Mouse (Mus musculus): ENCODE results near the gene Vdac2. TPM values are rescaled to one million over a fixed set of nuclear protein-coding genes. Genes with fewer than 3 reads are reported as not detected.

Vdac2 gene
- total RNA-seq (2021), result 100 to 1,000 TPM; 298 to 320 TPM
- long read RNA-seq, experiment 1, transcript Vdac2-201 (10 exons, 1,954 nt), result major isoform, 304 of 320 reads
- long read RNA-seq, experiment 1, partial matches to known transcripts, result 4 of 320 reads
- long read RNA-seq, experiment 1, other reads (novel, unspliced or antisense), result 10 of 320 reads
- long read RNA-seq, experiment 2, transcript Vdac2-201 (10 exons, 1,954 nt), result major isoform, 335 of 354 reads
- long read RNA-seq, experiment 2, partial matches to known transcripts, result 7 of 354 reads
- long read RNA-seq, experiment 2, other reads (novel, unspliced or antisense), result 10 of 354 reads

GRCm38 (mm10) chr14:21824938-21825337 is at the start of gene Vdac2:
Vdac2 (plus strand) TSS chr14:21825238.
- intact Hi-C loops (cut with DNase I; ENCODE audit: low total_unique reads), result no loop called here
- no peak for DNase-seq

DNA sequence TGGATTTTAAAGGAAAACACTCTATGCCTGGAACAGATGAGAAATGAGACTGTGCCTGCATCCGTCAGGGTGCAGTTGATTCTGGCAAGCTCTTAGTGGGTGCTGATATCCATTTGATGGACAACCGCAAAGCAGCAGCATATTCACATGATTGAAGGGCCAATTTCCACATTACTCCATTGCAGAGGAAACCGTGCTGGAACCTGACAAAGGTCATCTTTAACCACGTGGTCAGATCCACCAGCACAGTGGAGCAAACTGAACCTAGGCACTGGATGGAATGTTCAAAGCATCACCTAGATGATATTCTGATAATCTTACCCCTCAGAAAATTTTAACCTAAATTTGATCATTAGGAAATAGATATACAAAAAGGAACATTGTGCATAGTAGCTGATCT is 48.8 kb upstream of the Vdac2 start:
- intact Hi-C loops (cut with DNase I; ENCODE audit: low total_unique reads), result no loop called here
- DNase-seq, result no peak

DNA sequence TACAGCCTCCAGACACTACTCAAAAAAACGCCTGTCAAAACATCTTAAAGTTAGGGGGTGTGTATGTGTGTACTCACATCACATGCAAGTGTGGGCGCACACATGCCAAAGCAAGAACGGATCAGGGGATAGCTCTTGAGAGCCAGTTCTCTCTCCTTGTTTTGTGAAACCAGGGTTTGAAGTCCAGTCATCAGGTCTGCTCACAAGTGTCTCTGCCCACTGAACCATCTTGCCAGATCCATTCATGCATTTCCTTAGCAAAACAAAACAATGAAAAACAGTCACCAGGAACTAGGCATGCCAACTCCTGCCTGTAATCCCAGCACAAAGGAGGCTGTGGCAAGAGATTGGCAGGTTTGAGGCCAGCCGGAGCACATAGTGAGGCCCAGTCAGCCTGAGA is 38.5 kb upstream of the Vdac2 start:
- DNase-seq, result no peak
- intact Hi-C loops (cut with DNase I; ENCODE audit: low total_unique reads), result no loop called here

DNA sequence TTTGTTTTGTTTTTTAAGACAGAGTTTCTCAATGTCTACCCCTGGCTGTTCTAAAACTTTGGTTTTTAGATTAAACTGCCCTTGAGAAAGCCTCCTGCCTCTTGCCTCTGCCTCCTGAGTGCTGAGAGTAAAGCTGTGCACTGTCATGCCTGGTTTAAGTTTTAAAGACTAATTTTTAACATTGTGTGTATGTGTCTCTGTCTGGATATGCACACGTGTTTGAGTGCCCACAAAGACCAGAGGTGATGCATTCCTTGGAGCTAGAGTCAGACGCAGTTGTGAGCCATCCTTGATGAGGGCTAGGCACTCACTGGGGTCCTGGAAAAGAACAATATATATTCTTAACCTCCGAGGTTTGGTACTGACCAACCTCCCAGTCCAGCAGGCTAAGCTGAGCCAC is 37.7 kb upstream of the Vdac2 start:
- DNase-seq, result no peak
- intact Hi-C loops (cut with DNase I; ENCODE audit: low total_unique reads), result no loop called here

DNA sequence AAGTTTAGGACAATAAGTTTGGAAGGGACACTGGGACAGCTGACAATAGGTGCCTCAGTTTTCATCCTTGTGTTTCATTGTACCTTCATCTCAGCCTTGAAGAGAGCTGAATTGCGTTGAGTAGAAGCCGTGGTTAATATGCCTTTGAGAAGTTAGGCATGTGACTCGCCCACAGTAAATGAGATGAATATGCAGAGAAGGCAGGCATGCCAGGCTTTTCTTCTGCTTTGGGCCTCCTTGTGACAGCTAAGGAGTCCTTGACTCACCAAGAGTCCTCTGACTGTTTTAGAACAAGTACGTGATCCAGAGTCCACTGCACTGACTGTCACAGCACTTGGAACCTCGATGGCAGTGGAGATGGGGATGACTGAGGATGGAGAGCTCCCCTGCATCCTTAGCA is 36.9 kb upstream of the Vdac2 start:
- no peak for DNase-seq
- intact Hi-C loops (cut with DNase I; ENCODE audit: low total_unique reads), result no loop called here

GRCm38 (mm10) chr14:21790585-21791251 is 34.3 kb upstream of the Vdac2 start:
- intact Hi-C loops (cut with DNase I; ENCODE audit: low total_unique reads), result no loop called here

GRCm38 (mm10) chr14:21791722-21792121 is 33.3 kb upstream of the Vdac2 start:
- DNase-seq, result no peak
- intact Hi-C loops (cut with DNase I; ENCODE audit: low total_unique reads), result no loop called here

More at GRCm38 (mm10) chr14:21790585-21791251, 34.3 kb upstream of the Vdac2 start:
- no peak for DNase-seq

DNA sequence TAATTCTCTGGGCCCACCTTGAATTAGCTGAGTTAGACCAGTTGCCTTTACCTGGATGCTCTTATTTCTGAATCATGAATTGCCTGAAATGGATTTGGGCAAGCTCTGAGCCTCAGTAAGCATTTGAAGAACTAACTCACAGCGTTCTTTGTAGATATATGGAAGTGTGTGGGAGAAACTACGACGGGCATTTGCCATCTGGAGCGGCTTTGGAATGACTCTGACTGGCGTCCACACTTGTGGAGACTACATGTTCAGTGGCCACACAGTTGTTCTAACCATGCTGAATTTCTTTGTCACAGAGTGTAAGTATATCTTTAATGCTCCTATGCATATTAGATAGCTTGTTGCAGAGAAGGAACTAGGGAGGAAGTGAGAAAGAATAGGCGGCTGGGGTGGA is 32.8 kb upstream of the Vdac2 start:
- intact Hi-C loops (cut with DNase I; ENCODE audit: low total_unique reads), result no loop called here
- no peak for DNase-seq

DNA sequence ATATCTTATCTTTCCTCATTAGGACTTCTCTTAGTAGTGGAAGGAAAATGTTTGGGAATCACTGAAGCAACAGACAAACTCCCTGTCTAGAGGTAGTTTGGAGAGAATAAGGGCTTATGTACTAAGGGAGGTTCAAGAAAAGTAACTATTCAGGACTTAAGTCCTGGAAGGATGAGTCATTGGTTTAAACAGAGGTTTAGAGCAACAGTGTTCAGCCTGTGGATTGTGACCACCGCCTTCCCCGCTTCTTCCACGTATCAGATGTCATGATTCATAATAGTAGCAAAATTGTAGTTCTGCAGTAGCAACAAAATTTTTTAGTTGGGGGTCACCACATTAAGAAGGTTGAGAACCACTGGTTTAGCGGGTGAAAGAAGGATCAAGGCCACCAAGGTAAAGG is 24.4 kb upstream of the Vdac2 start:
- intact Hi-C loops (cut with DNase I; ENCODE audit: low total_unique reads), result no loop called here
- no peak for DNase-seq

- no peak for DNase-seq
- intact Hi-C loops (cut with DNase I; ENCODE audit: low total_unique reads), result no loop called here
Measured at GRCm38 (mm10) chr14:21801624-21802023, 23.4 kb upstream of the Vdac2 start.

DNA sequence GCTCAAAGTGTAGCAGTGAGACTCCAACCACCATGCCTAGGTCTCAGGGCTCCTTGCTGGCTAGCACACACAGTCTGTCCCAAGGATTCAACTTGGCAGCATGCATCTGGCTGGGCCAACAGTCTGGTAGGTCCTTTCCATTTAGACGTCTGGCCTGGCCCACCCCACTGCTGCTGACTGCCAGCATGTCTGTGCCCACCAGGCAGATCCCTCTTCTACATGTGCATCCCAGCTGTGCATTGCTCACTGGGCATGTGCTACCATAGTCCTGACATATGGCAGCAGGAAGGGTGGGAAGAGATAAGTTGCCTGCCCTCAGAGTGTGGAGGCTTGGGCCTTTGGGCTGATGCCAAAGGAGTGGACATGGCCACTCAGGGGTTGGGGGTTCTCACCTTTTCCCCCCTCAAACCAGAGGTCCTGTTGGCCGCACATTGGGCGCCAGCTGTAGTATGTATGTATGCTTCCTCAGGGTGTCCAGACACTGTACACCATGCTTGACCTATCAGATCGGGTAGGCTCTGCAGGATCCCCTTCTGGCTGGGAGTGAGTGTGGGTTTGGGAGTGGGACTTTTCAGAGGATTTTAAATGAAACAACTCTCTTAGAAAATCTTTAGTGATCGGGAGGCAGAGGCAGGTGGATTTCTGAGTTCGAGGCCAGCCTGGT is 22.4 kb upstream of the Vdac2 start:
- no peak for DNase-seq
- intact Hi-C loops (cut with DNase I; ENCODE audit: low total_unique reads), result no loop called here

DNA sequence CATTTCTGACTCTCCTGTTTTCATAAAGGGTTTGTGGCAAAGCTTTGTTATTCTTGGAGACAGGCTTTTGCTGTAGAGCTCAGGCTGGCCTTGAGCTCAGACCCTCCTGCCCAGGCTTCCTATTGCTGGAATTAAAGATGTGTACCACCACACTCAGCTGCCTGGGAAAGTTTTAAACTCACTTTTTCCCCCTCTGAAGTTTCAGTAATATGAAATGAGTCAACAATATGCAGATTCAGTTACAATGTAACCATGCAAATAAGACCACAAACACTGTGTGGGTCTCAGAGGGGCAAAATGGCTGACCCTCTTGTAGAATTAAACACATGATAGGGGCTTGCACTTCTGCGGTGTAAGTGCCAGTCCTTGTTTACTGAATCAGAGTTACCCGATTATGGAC is 18.8 kb upstream of the Vdac2 start:
- DNase-seq, result no peak
- intact Hi-C loops (cut with DNase I; ENCODE audit: low total_unique reads), result no loop called here

DNA sequence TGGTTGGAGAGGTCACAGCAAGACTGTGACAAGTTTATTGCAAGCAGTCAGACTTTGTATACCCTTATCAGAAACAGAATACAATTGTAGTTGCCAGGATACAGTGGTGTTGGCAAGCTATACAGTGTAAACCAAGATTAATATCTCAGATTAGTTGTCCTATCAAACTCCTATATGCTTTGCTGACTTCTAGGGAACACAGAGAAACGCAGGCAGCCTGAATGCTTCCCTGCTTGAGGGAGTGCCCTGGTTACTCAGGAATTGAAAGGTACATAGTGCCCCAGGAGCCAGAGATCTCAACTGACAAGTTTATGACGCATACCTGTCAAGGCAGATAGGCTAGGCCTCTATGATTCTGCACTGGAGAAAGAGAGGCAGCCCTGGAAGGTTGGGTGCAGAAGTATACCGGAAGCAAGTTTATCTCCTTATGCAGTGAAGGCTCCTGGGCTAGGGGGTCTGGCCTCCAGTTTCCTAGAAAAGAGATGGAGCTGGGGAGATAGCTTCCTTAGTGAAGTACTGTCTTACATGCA is 18.3 kb upstream of the Vdac2 start:
- intact Hi-C loops (cut with DNase I; ENCODE audit: low total_unique reads), result no loop called here
- no peak for DNase-seq

DNA sequence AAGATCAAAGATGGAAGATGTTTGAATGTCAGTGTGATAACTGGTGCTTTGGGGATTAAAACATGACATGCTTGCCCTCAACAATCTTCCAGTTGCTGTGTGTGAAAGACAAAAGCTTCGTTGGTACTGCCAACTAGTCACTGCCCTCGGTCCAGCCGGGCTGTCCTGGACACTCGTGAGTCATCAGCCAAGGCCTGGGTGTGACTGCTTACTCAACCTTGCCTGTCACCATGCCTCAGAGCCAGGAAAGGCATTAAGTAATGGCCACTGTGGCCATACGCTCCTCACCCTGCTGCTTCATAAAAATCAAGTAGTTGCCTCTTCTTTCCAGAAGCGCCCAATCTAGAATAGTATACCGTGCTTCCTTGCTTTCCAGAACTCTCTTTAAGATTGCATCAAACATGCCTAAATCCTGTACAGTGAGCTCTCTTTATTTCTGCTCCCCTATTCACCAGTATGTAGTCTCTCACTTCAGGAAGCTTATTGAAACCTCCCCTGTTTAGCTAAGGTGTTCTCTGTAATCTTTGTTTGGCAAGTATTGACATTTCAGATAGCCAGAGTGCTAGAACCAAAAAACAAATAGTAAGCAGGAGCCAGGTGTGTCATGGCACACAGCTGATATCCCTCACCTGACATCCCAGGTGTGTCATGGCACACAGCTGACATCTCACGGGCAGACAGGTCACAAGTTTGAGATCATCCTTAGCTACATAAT is 16.7 kb upstream of the Vdac2 start:
- DNase-seq, result no peak
- intact Hi-C loops (cut with DNase I; ENCODE audit: low total_unique reads), result no loop called here

DNA sequence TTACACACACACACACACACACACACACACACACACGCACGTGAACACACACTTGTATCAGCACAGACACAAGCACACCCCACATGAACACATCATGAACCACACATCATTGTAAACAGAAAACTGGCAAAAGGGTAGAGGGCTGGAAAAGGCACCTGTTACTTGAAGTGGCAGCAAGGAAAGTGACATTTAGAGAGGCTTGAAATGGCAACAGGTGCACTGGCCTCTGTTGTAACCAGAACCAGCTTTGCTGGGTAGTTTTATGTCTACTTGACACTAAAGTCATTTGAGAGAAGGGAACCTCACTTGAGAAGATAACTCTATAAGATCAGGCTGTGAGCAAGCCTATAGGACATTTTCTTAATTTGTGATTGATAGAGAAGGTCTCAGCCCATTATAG is 15.6 kb upstream of the Vdac2 start:
- intact Hi-C loops (cut with DNase I; ENCODE audit: low total_unique reads), result no loop called here
- no peak for DNase-seq

GRCm38 (mm10) chr14:21811301-21811700 is 13.7 kb upstream of the Vdac2 start:
- intact Hi-C loops (cut with DNase I; ENCODE audit: low total_unique reads), result loop anchor here (5.0 kb wide), 1 partner anchor 36 kb away; the partner anchor contains the start of gene Comtd1
- DNase-seq, result no peak

- intact Hi-C loops (cut with DNase I; ENCODE audit: low total_unique reads), result loop anchor here (5.0 kb wide), 1 partner anchor 35 kb away; the partner anchor contains the start of gene Comtd1
Measured at GRCm38 (mm10) chr14:21811744-21812393, 13.2 kb upstream of the Vdac2 start.

DNA sequence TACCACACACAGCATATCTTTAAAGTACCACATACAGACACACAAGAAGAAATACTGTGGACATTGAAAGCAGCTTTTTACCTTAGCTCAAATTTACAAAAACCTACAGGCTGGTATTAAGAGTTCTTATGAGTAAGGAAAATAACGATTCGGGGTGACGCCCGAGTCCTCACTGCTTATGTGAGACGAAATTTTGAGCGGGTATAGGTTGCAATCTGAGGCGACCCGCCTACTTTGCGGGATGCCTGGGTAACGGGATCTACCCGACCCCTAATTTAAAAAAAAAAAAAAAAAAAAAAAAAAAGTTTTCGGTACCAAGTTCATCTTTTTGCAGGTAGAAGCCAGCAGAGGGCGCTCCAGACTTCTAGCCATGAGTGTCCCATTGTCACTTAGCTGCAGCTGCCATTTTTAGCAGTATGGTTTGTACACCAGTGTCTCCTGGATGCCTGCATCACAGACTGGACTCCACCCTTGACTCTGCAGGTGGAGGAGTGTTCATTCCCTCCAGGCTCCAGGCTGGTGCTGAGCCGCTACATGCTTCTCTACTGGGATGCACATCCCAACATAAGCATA is 12.4 kb upstream of the Vdac2 start:
- peak; percentile 56 for DNase-seq
- intact Hi-C loops (cut with DNase I; ENCODE audit: low total_unique reads), result loop anchor here (5.0 kb wide), 1 partner anchor 35 kb away; the partner anchor contains the start of gene Comtd1

More at GRCm38 (mm10) chr14:21811744-21812393, 13.2 kb upstream of the Vdac2 start:
- DNase-seq, result no peak

DNA sequence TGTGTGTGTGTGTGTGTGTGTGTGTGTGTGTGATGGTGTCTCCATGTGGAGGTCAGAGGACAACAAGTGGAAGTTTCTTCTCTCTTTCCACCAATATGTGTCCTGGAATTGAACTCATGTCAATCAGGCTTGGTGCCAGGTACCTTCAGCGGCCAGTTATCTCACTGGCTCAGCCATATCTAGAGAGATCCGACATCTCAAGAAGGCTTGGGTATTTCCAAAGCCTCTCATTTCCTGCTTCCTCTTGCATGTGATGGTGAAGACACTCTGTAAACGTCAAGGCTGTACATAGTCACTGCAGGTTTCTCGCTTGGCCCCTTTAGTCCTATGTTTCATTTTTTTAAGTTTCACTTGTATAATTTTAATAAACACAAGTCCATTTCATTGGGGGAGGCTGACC is 11.8 kb upstream of the Vdac2 start:
- DNase-seq, result no peak
- intact Hi-C loops (cut with DNase I; ENCODE audit: low total_unique reads), result loop anchor here (5.0 kb wide), 1 partner anchor 34 kb away; the partner anchor contains the start of gene Comtd1
